Mouse (Mus musculus): Measurements from ENCODE around the gene Yif1b. TPM values are rescaled to one million over a fixed set of nuclear protein-coding genes. Genes with fewer than 3 reads are reported as not detected.

Yif1b gene
- polyA plus RNA-seq, 1 experiment from 2014 or later = 83.4 TPM

DNA sequence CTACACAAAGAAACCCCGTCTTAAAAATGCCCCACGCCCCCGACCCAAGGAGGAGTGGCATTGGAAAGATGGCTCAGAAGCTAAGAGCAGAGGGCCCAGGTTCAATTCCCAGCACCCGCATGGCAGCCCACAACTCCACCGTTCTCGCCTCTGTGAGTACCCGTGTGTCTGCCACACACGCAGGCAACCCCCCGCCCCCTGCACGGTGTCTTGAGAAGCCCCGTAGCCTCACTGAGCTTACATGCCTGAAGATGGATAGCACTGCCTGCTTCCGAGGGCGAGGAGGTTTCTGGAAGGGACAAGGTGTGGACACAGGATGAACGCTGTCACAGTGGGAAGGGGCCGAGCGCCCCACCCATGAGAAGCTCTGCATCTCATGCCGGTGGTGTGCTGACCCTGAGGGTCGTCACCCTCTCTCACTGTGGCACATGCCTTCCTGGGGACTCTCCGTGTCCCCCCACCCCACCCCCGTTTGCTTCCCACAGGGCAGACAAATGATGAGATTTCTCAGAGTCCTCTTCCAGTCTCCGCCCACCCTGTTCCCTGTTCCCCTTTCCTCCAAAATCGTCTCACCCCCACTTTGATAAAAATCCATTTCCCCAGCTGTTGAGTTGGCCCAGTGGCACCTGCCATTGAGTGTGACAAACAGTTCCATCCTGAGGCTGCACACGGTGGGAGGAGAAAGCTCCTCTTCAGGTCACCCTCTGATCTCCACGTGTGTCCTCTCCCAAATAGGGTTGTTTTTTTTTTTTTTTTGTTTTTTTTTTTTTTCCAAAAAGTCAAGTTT, 57.9 kb downstream of the Yif1b start:
- no peak overlapping the region for H3K4me3 ChIP-seq

DNA sequence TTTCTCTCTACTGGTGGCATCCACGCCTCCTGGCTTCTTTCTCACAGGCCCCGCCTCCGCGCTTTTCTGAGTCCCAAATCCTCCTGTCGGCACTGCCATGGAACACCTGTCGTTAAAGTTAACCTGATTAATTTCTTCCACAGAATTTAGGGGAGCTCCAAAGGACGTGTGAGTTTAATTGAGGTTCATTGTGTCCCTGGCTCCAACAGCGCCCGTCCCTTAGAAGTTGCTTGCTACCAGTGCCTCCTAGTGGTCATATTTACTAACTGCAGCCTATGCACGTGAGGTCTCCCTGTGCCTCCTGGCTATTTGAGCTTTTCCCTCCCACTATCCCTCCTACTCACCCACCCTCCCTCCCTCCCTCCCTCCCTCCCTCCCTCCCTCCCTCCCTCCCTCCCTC, 58.9 kb downstream of the Yif1b start:
- no peak overlapping the region for H3K4me2 ChIP-seq (replicated peaks)
- no peaks in the 10 kb centered on the region for H3K27me3 ChIP-seq
- H3K4me1 ChIP-seq = peaks cover 23% of the 10 kb centered on the region
- no peak for ATAC-seq (ENCODE audit: low FRiP score)
- no peak overlapping the region for H3K9ac ChIP-seq
- 16% methylated on average over 10 of the region's 10 CpGs for WGBS
- no peak overlapping the region for H3K27ac ChIP-seq
- no peak overlapping the region for H3K4me3 ChIP-seq
- no peaks in the 10 kb centered on the region for H3K9me3 ChIP-seq (replicated peaks)
- H3K36me3 ChIP-seq = no peaks in the 10 kb centered on the region

More for the DNA sequence above, 57.9 kb downstream of the Yif1b start:
- WGBS = 81% methylated on average over 24 of the region's 24 CpGs
- H3K36me3 ChIP-seq = no peaks in the 10 kb centered on the region
- H3K9me3 ChIP-seq (replicated peaks) = no peaks in the 10 kb centered on the region
- no peak overlapping the region for H3K4me2 ChIP-seq (replicated peaks)
- ATAC-seq (ENCODE audit: low FRiP score) = no peak
- H3K27ac ChIP-seq = no peak overlapping the region
- H3K9ac ChIP-seq = no peak overlapping the region
- H3K4me1 ChIP-seq = peaks cover 33% of the 10 kb centered on the region
- H3K27me3 ChIP-seq = no peaks in the 10 kb centered on the region

Other genes starting within 250 kb of the Yif1b start
- 5.2 and 5.7 TPM in 2 replicates for gene Ryr1, start 113.2 kb upstream of the Yif1b start, polyA plus RNA-seq (2016; fragmentation: Nextera tagmentation; extraction: Ambion mirVana)
- gene Rasgrp4, start 103.5 kb upstream of the Yif1b start, polyA plus RNA-seq (2016; fragmentation: Nextera tagmentation; extraction: Ambion mirVana) = 0.46 and 1.1 TPM in 2 replicates
- 20.0 and 21.7 TPM in 2 replicates for gene Fam98c, start 82.1 kb upstream of the Yif1b start, polyA plus RNA-seq (2016; fragmentation: Nextera tagmentation; extraction: Ambion mirVana)
- gene Ggn, start 68.1 kb upstream of the Yif1b start, polyA plus RNA-seq (2016; fragmentation: Nextera tagmentation; extraction: Ambion mirVana) = 0.46 and 0.56 TPM in 2 replicates
- gene Spred3, start 67.9 kb upstream of the Yif1b start, polyA plus RNA-seq (2016; fragmentation: Nextera tagmentation; extraction: Ambion mirVana) = 5.9 and 6.4 TPM in 2 replicates
- gene Psmd8, start 57.6 kb upstream of the Yif1b start, polyA plus RNA-seq (2016; fragmentation: Nextera tagmentation; extraction: Ambion mirVana) = 285 and 288 TPM in 2 replicates
- gene Catsperg1, start 24.3 kb upstream of the Yif1b start, polyA plus RNA-seq (2016; fragmentation: Nextera tagmentation; extraction: Ambion mirVana) = 0.72 and 1.0 TPM in 2 replicates
- gene Kcnk6, start 5.8 kb upstream of the Yif1b start, polyA plus RNA-seq (2016; fragmentation: Nextera tagmentation; extraction: Ambion mirVana) = 1.2 and 1.6 TPM in 2 replicates
- 1.8 and 2.4 TPM in 2 replicates for gene 2200002D01Rik, start 10.1 kb downstream of the Yif1b start, polyA plus RNA-seq (2016; fragmentation: Nextera tagmentation; extraction: Ambion mirVana)
- 42.6 and 63.3 TPM in 2 replicates for gene Spint2, start 43.6 kb downstream of the Yif1b start, polyA plus RNA-seq (2016; fragmentation: Nextera tagmentation; extraction: Ambion mirVana)
- gene Ppp1r14a, start 51.0 kb downstream of the Yif1b start, polyA plus RNA-seq (2016; fragmentation: Nextera tagmentation; extraction: Ambion mirVana) = 20.8 and 22.4 TPM in 2 replicates
- gene Dpf1, start 65.6 kb downstream of the Yif1b start, polyA plus RNA-seq (2016; fragmentation: Nextera tagmentation; extraction: Ambion mirVana) = 102 and 110 TPM in 2 replicates

Data from hindbrain, embryonic 12.5 days (tissue).